Mouse (Mus musculus) T-helper 1 cell (primary cell): ENCODE results near the gene H2-M10.2.
"Not testable (repeated sequence)": the region's sequence is repeated elsewhere in the genome, so short reads cannot be mapped to it uniquely, and the experiment has no call there.

ENCODE experiments used
- in situ Hi-C: fragments of 300-600 bp; cut with MboI, MseI; formaldehyde crosslinking; loops from one replicate; pipeline ENCODE4 v1.15.1; 2025; ENCODE audit warnings: high pct_unique_total_duplicates

Gene H2-M10.2

DNA sequence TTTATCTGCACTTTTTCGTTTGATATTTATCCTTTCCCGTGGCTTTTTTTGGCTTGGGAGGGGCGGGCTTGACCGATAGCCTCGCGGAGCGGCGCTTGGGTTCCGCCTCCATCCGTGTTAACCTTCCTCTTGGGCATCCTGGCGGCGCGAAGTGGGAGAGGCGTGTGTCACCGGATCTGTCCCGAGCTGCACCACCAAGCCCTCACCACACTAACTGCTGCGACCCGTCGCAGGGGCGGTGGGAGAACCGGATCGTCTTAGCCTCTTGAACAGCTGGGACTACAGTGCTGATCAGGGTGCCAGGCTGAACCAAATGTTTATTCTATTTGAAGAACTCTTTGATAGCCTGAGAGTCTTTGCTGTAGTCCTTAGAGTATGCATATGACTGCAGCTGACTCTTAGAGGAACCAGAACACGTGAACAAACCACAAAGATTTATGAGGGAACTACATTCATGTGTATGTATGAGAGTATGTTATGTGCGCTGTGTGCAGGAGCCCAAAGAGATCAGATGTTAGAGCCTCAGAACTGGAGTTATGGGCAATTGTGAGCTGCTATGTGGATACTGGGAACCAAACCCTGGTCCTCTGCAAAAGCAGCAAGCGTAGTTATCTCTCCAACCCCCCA is 33.9 kb downstream of the H2-M10.2 start:
- in situ Hi-C loops, result no loop called here

DNA sequence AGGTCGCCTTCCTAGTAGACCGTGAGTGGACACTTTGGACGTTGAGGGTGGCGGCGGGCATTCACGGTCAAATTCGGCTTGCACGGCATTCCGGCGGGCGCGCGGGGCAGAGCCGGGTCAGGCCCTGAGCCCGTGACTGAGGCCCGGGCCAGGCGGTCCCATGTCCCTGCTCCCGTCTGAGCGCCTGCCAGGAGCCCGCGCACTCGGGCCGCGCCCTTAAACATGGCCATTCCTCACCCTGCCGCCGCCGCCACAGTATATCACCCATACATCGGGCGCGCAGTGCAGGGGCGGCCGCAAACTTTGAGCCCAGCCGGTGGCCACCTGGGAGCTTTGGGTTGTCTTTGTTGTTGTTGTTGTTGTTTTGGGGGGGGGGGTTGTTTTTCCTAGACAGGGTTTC is 37.4 kb downstream of the H2-M10.2 start:
- in situ Hi-C loops, result no loop called here

DNA sequence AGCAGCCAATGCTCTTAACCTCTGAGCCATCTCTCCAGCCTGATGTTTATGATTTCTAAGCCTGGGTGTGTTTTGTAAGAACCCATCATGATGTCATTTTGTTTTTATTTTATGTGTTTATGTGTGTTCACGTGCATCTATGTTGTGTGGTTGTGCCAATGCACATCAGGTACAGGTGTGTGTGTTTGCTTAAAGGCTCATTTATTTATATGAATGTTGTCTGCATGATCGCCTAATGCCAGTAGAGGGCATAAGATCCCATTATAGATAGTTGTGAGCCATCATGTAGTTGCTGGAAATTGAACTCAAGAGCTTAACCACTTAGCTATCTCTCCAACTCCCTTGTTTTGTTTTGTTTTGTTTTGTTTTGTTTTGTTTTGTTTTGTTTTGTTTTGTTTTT is 40.5 kb downstream of the H2-M10.2 start:
- in situ Hi-C loops, result no loop called here

GRCm38 (mm10) chr17:36244031-36244430 is 42.3 kb downstream of the H2-M10.2 start:
- in situ Hi-C loops, result no loop called here

GRCm38 (mm10) chr17:36240637-36241213 is 45.6 kb downstream of the H2-M10.2 start:
- in situ Hi-C loops, result no loop called here

DNA sequence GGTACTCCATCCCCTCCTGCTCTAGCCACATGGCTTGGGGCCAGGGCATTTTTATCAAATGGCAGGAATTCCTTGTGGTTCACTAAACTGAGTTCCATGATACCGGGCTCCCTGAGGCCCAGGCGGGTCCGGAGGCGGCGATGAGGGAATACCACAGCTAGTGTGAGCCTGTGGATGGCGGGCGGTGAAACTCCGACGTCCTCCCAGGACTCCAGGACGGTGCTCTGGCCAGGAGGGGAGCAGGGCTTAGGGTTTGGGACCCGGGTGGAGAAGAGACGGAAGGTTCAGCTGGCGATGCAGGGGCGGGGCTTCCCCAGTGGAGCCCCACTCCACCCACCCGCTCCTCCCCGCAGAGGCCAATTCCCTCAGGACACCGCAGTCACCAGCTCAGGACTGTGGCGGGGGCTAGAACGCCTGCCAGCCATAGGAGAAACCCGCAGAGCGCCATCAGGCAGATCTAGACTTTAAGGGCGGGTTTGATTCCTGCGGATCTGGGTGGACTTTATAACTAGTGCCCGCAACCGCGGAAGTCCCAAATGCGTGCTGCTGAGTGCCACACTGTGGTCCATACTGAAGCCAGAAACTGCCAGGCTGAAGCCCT is 48.9 kb downstream of the H2-M10.2 start:
- in situ Hi-C loops, result no loop called here

GRCm38 (mm10) chr17:36235300-36235699 is 51.0 kb downstream of the H2-M10.2 start:
- in situ Hi-C loops, result not testable (repeated sequence)
